Mouse (Mus musculus) lung, embryonic 14.5 days (tissue): ENCODE measurements at regions not wholly inside any gene's neighbourhood (a gene's known extent, or its start where the extent isn't known, plus 50 kb on each side); places are given as distances from the start of the nearest gene placed in this dataset.

ENCODE experiments used
- ATAC-seq: fragments of 200-750 bp; cut with Nextera tagmentation; 2 replicates; pipeline ENCODE4 v1.8.0; 2017; ENCODE audit warnings: mild to moderate bottlenecking, moderate TSS enrichment, moderate library complexity; ENCODE audit not compliant: insufficient read depth
- DNase-seq: peaks from one replicate; pipeline ENCODE4 v3.0.0-alpha.2; 2015
- H3K27ac ChIP-seq: fragments of 300-500 bp; sonication (generic); 2 replicates; pipeline ENCODE4 v1.5.1; 2014; ENCODE audit warnings: low read depth, mild to moderate bottlenecking, moderate library complexity
- H3K27me3 ChIP-seq: fragments of 300-500 bp; sonication (generic); 2 replicates; pipeline ENCODE4 v1.6.1; 2014; ENCODE audit warnings: low read length, control low read depth; ENCODE audit not compliant: insufficient read depth
- H3K36me3 ChIP-seq: fragments of 300-500 bp; sonication (generic); 2 replicates; pipeline ENCODE4 v1.6.1; 2014; ENCODE audit warnings: control low read depth; ENCODE audit not compliant: insufficient read depth
- H3K4me1 ChIP-seq: fragments of 300-500 bp; sonication (generic); 2 replicates; pipeline ENCODE4 v1.6.1; 2014; ENCODE audit warnings: antibody characterized with exemption, control low read depth; ENCODE audit not compliant: insufficient read depth
- H3K4me2 ChIP-seq: fragments of 300-500 bp; sonication (generic); 2 replicates; pipeline ENCODE4 v1.6.1; 2014; ENCODE audit warnings: mild to moderate bottlenecking
- H3K4me3 ChIP-seq: fragments of 300-500 bp; sonication (generic); 2 replicates; pipeline ENCODE4 v1.5.1; 2014; ENCODE audit warnings: low read depth, low read length
- H3K9ac ChIP-seq: fragments of 300-500 bp; sonication (generic); 2 replicates; pipeline ENCODE4 v1.6.1; 2014
- H3K9me3 ChIP-seq: fragments of 300-500 bp; sonication (generic); 2 replicates; pipeline ENCODE4 v1.6.1; 2016; ENCODE audit warnings: low read depth, low read length, control low read depth
- CTCF ChIP-seq: IDR thresholded peaks from 2 replicates; pipeline ENCODE4 v1.5.1; 2016; ENCODE audit warnings: antibody characterized with exemption, low read depth
- WGBS: fragments of 180-500 bp; shearing (Covaris S2); extraction: QIAGEN DNeasy Blood & Tissue Kit; methylation state at CpG from one replicate; pipeline ENCODE4 v1.1.7; 2014; 5-methylcytosine and 5-hydroxymethylcytosine counted together

DNA sequence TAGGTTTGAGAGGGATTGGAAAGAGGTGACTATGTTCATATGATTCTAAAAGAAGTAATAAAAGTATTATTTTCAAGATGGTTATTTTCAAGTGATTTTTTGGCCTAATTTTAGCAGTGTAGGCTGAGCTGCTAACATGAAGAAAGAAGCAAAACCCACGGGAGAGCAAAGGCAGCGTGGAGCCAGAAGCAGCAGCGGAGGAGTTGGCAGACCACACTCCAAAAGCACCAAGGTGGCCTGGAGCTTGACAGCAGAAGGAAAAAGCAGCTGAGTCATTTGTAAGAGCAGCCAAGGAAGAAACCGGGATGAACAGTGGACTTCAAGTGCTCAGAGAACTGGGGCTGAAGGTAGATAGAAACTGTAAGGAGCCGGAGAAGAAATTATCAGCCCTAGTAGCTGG, 55.9 kb downstream of the Hdgfl1 start:
- no peak for ATAC-seq
- Histone ChIP-seq H3K9ac (no peak overlapping the region), H3K27me3 (no peaks in the 10 kb centered on the region), H3K9me3 (no peaks in the 10 kb centered on the region), H3K4me3 (no peak overlapping the region), H3K4me1 (no peaks in the 10 kb centered on the region), H3K36me3 (no peaks in the 10 kb centered on the region), H3K4me2 (no peak overlapping the region), H3K27ac (no peak overlapping the region)
- no peak for TF ChIP-seq CTCF
- DNase-seq: no peak
- WGBS: 75% methylated on average over 5 of the region's 5 CpGs

DNA sequence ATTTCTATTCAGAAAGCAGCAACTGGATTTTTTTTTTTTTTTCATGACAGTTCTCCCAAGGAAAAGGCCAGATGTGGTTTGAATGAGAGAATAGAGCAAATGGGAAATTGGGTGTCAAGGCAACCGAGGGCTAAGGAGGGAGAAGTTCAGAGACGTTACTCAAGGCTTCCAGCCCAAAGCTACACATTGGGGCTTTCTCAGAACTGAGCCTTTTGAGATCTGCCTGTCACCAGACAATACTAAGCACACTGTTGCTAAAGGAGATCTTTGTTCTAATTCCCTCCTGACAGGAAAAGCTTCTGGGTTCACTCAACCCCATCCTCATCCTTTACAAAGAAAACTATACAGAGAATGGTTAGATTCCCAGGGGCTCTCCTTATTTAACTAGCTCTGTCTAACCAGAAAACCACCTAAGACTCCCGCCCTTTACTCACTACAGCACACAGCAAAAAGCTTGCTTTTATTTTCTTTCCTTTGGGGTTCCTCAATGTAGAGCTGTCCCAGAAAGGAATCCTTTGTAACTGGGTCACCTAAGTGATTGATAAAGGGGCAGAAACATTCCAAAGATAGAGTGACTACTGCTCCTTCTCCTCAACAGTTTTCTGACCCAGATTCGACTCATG, 70.8 kb downstream of the Hdgfl1 start:
- Histone ChIP-seq H3K4me2 (no peak overlapping the region), H3K36me3 (no peaks in the 10 kb centered on the region), H3K27ac (no peak overlapping the region), H3K9ac (no peak overlapping the region), H3K9me3 (no peaks in the 10 kb centered on the region), H3K4me3 (no peak overlapping the region), H3K4me1 (no peaks in the 10 kb centered on the region), H3K27me3 (no peaks in the 10 kb centered on the region)
- DNase-seq (no peak), ATAC-seq (no peak)
- 71% methylated on average over 4 of the region's 4 CpGs for WGBS
- TF ChIP-seq CTCF: no peak

DNA sequence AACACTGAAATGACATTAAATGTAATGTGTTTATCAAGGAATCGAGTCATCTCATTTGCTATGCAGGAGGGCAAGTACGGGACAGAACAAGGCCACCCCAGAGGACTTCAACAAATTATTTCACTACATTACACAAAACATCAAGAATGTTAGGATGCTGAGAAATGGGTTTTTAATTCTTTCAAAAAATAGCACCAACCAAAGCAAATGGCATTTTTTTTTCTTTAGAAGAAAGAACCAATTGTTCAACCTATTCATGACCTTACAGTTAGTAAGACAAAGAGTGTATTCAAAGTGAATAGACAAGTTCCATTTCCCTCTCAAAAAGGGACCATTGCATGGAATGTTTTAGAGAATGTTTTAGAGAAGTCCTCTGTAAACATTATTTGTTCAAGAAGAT, 110.5 kb downstream of the Hdgfl1 start:
- no peak for TF ChIP-seq CTCF

DNA sequence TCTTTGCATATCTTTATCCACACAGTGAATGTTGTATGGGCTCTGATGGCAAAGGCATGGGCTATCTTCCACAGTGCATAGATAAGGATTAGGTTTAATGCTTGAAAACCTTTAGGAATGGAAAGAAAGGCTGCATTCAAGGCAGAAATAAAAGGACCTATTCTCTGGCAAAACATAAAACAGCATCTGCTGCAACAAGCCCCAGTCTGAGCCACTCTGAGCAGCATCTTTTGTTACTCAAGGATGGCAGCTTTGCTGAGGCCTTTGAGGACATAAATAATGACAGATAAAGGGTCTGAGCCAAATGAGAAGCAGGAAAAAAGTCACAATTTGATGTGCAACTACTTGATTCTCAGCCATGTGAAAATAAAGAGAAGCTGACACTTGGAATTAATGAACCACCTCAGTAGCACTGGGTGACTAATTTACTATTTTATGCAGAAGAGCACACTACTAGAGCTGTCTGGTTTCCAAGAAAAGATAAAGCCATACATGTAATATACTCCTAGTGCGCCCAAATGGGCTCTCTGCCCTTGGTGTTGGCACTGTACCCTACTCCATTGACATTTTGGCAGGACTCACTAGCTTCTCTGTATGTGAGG, 112.9 kb downstream of the Hdgfl1 start:
- DNase-seq (peak; percentile 31), ATAC-seq (no peak)
- H3K36me3 ChIP-seq: no peaks in the 10 kb centered on the region
- no peak overlapping the region for H3K4me2 ChIP-seq
- WGBS: 61% methylated on average over 1 of the region's 1 CpGs
- TF ChIP-seq CTCF: no peak
- no peak overlapping the region for H3K9ac ChIP-seq
- no peaks in the 10 kb centered on the region for H3K4me1 ChIP-seq
- H3K27me3 ChIP-seq: no peaks in the 10 kb centered on the region
- H3K4me3 ChIP-seq: no peak overlapping the region
- no peak overlapping the region for H3K27ac ChIP-seq
- H3K9me3 ChIP-seq: no peaks in the 10 kb centered on the region

More for the DNA sequence above, 110.5 kb downstream of the Hdgfl1 start:
- Histone ChIP-seq H3K27me3 (no peaks in the 10 kb centered on the region), H3K4me1 (no peaks in the 10 kb centered on the region), H3K9me3 (no peaks in the 10 kb centered on the region), H3K36me3 (no peaks in the 10 kb centered on the region), H3K4me2 (no peak overlapping the region), H3K4me3 (no peak overlapping the region), H3K27ac (no peak overlapping the region), H3K9ac (no peak overlapping the region)
- ATAC-seq: no peak
- 69% methylated on average over 2 of the region's 2 CpGs for WGBS
- DNase-seq: no peak
